Mouse (Mus musculus) gastrocnemius, adult 18-20 months (tissue): ENCODE data around the gene Fermt3. TPM values are rescaled to one million over a fixed set of nuclear protein-coding genes. Genes with fewer than 3 reads are reported as not detected.

Experiments
- DNase-seq: peaks from one replicate; pipeline ENCODE4 v3.0.0; 2021; ENCODE audit warnings: low spot score
- total RNA-seq, 2 experiments: library from RNA; stranded (reverse); gene quantifications; 2 replicates each; pipeline ENCODE4 v1.2.3; 2021

The Fermt3 gene
- total RNA-seq, 2 experiments from 2014 or later, result 0.64 to 0.93 TPM

DNA sequence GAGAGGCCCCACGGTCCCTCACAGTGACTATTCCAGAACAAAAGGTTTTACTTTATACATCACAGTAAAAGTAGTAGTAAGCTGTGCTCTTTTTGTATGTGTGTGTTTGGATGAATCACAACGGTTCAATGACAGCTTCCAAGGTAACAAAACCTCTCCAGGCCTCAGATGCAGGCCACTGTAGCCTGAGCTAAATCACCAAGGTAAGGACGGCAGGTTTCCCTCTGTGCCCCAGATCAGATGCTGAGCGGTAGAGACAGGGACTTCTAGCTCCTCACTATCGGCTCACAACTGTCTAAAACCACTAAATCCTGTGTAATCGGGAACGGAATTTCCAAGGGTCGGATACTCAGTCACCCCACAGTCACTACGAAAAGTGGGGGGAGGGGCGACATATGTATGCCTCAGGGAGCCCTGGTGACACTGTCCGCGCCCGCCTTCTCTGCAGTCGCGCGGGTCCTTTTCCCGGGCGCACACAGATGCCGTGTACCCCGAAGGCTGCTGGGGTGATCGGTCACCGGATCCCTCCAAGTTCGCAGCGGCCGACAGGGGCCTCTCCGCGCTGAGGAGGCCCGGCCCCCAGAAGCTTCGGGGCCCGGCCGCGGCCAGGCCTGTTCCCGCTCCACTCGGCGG, 19.9 kb upstream of the Fermt3 start:
- DNase-seq, result peak; percentile 36

DNA sequence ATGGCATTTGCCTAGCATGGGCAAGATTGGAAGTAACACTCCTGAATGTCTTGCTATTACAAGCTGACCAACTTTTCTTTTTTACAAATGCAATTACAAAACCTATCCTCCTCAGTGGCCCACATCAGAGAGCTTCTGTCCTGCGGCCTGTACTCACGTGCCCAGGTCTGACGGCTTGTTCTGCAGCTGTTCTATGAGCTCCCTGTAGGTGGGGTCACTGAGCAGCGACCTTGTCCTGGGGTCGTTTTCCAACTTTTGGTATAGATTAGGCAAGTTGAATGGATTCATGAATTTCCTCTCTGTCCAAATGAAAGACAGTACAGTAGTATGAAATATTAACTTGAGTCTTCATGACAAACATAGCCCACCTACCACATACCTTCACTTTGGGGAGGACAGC, 14.7 kb upstream of the Fermt3 start:
- no peak for DNase-seq

DNA sequence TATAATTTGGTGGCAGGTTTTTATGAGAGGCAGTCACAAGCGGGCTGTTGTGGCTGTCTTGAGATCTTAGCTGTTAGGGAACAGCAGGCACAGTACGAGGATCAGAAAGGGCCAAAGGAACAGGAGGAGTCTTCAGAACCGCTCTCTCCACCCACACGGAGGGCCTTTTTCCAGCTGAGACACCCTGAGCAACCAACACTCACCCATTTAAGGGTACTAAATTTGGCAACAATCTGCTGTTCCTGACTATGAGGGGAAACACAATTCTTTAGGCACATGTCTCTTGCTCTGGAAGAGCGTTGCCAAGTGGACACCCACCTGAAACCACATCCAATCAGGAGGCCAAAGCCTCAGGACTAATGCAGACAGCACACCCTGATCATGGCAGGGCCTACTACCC, 10.3 kb upstream of the Fermt3 start:
- DNase-seq, result no peak

DNA sequence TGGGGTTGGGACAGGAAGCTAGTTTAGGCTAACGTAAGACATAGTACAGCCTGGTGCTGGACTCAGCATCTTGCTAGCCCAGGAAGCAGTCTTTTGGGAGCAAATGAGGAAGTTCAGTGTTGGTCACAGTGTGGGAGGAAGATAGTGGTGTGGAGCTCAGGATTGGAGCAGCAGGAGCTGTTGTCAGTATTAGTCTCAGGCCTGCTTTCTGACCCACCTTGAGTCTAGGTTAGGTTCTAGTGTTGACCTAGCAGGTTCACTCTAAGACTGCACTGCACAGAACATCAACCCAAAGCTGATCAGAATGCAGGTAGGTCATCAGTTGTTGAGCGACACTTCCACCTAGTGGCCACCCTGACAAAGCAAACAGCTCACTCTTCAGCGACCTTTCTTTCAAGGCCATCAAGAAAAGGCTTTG, 964 bp upstream of the Fermt3 start:
- DNase-seq, result peak; percentile 39

DNA sequence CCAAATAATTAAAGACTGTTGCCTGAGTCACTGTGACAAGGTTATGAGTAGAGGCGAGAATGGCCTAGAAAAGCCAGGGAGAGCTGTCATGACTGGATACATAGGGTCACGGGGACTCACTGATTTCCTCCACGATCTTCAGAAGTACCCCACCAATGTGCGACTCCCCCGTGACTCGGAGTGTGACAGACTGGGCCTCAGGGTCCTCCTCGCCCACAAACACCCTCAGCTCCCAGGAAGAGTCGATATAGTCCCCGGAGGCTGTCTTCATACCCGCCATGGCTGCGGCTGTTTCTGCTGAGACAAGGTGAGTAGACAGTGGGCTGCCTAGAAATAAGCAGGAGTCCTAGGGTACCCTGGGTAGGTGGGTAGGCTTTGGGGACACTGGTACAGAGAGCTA, 723 bp downstream of the Fermt3 start:
- no peak for DNase-seq

DNA sequence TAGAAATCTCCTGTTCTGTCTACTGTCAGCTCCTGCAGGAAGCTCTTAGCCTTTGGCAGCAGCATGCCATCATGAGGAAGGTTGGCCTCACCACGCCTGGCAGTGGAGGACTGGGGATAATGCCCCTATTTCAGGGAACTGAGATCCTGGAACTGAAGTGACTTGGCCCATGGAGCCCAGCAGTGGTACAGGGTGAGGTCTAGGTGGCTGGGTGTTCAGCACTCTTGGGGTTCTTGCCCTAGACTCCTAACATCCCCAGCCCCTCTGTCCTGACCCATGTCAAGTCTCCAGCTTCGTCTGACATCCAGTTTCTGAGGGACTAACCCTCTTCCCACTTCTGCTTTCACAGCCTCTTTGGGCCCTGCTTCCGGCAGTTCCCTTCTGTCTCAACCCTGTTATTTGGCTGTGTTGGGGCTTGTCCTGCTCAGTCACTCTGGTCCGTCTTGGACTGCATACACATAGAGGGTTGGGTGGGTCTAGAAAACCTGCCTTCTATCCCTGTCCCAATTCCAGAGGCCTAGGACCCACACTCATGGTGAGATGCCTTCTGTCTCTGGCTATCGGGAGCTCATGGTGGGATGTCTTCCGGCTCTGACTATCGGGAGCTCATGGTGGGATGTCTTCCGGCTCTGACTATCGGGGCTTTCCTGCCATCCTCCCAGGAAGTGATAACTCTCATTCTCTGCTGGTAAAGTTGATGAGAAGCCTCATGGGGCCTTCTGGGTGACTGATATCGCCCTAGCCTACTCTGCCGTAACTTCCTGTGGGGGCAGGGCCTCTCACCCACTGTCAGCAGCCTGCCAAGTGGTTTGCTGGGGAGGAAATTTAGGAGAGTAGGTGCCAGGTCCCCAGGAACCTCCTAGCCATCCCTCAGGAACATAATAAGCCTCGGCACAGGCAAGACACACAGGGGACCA, 1.5 kb downstream of the Fermt3 start:
- no peak for DNase-seq

DNA sequence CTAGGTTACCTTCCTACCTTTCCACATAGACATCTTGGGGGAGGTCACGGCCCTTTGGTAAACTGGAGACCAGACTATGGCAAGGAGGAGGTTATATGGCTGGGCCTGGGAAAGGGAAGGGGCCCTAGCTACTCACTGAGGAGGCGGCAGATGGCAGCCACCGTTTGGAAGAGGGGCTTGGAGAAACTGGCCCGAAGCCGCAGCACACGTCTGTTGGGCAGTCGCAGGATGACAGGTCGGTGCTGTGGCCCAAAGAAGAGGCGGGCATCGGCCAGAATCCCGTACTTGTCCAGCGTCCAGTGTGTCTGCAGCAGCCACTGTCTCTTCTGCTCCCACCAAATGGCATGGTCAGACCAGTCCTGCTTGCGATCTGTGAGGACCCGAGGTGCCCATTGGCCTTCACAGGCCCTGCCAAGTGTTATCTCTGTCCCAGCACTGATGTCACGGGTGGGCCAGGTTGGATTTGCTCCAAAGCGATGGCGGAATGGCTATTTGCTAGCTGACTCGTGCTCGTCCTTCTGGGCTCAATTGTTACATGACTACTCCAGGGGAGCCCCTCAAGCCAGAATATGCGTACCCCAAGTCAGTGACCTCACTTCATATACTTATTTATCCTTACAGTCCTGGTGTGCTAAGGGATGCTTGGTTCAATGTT, 4.7 kb downstream of the Fermt3 start:
- no peak for DNase-seq

DNA sequence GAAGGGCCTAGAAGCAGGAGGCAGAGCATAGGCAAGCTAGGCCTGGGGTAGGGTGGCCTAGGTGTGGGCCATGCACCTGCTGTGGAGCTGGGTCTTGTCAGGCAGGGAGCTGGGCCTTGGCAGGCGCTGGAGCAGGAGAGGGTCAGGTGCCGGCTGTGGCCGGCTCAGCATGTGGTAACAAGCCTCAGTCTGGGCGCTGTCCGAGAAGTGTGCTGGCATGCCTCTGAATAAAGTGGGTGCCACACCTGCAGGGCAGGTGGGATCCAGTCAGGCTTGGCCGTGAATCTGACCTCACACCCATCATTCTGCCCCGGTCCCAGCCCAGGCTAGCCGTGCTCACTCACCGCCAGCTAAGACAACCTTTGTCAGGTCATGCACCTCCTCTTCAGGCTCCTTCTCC, 5.3 kb downstream of the Fermt3 start:
- no peak for DNase-seq

DNA sequence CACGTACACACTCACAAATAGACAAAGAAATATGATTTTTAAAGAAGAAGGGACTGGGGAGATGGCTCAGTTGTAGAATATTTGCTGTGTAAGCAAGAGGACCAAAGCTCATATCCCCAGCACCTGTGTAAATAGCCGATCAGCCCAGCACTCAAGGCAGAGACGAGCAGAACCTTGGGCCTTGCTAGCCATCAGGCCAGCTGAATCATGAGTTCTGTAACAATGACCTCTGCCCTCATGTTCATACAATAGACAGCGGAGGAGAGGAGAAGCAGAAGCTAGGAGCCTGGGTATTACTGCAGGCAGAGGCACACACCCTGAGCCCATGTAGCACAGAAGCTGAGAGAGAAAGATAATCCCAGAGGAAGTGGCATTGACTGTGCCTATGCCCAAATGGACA, 6.8 kb downstream of the Fermt3 start:
- DNase-seq, result no peak

DNA sequence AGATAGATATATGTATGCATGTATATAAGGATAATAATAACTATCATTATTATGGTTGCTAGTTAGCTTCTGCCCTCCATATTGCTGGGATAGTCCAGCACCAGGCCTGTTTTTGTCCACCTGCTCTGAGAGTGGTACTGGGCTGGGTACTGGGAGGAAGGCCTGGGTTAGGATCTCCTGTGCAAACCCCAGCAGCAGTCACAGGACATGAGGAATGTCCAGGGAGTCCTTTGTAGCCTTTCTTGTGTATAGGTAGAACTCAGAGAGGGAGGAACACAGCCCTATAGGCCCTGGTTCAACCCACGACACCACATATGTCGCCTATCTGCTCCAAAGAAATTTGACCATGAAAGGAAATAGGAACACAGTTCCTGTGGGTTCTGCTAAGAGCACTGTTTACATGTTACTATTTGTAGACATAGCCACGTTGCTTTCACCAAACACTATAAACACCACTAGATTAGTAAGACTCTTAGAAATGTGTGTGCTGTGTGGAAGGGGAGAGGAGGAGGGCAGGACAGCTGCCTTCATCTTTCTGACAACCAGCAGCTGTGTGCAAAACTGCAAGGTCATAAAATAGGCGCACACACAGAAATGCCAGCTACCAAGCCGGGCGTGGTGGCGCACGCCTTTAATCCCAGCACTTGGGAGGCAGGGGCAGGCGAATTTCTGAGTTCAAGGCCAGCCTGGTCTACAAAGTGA, 12.2 kb downstream of the Fermt3 start:
- DNase-seq, result no peak

DNA sequence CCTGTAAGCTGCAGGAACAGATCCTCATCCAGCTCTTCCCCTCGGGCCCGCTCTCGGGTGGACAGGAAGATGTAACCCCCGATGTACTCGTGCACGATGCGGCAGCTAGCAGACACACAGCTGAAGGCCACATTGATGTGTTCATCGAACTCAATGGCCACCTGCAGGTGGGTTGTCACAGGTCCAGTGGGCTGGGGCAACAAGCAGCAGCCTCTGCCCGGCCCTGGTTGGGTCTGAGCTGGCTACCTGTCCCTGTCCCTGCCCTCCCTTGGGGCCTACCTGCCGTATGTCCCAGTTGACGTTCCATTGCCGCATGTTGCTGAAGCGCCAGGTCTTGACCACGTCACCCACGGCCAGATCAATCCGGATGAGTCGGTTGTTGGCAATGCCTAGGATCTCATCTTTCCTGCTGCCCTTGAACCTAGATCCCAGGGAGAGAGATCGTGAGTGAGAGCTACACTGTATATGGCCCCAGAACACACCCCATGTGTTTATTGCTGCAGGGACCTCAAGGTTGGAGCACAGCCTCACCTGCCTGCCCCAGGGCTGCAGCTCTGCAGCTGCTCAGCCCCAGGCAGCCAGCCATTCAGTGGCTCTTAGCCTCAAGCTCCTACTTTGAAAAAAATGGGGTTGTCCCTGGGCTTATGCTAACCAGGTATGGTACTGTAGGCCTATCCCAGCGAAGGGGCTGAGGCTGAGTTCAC, 19.8 kb downstream of the Fermt3 start:
- no peak for DNase-seq

DNA sequence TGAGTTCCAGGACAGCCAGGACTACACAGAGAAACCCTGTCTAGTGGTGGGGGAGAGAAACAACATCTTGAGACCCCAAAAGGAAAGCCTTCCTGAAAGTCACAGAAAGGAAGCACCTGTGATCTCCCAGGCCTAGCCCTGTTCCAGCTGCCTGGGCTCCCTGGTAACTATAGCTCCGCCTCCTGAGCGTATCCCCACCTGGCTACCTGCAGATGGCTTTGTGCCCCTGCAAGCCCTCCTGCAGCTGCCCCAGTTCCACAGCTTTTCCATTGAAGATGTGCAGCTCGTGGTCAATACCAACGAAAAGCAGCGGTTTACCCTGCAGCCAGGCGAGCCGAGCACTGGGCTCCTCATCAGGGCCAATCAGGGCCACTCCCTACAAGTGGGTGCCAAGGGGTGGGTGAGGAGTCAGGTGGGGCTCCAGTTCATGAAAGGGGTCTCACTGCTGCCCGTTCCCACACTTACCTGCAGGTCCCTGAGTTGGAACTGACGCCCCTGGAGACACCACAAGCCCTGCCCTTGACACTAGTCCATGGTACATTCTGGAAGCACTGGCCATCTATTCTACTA, 21.5 kb downstream of the Fermt3 start:
- DNase-seq, result no peak

DNA sequence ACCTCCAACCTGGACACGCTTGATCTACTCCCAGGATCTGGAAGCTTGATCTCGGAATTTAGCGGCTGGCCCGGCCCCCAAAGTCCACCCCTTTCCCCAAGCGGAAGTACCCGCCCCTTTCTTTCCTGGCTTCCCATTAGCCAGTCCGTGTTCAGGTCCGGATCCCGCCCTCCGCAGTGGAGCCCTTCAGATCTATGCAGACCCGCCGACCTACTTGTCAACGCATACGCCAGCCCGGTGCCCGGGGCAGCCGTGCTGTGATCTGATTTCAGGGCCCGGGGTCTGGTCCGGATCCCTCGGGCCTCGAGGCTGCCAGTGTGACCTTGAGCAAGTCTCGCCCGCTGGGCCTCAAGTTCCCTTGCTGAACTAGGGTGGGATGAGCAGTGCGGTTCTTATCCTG, 23.3 kb downstream of the Fermt3 start, which contains the start of the genes Nudt22 and Trpt1:
Gene Nudt22 (minus strand): TSS at position 112 of the 400 bp plus-strand sequence.
Gene Trpt1 (plus strand): TSS at position 126 of the 400 bp plus-strand sequence.
- DNase-seq, result peak; percentile 90

DNA sequence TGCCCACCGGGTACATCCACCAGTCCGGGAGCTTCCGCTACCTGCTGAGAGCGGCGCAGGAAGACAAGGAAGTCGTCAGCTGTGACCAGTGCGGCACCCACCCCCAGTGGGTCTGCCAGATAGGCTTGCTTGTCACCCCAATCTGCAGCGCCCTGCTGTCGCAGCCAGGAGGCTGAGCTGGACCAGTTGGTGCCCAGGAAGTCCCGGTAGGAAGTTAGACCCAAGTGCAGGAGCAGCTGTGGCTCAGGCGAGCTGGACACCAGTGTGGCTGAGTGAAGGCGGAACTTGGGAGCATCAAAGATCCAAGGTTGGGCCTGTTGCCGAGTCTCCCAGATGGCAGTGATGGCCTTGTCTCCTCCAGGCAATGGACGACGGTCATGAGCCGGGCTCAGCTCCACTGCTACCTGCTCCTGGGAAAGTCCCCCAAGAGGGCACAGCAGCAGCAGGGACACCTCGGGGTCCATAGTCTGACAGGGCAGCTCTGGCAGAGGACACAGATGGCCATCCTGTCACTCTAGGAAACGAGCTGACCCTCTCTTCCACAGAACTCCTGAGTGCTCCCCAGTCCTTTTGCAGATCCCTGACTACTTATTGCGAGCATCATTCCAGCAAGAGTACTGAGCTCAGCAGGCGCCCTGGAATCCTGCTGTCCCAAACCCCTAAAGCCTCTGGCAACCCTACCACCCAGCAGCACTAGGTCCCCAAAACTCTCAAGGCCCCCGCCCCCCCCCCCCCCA, 23.8 kb downstream of the Fermt3 start:
- no peak for DNase-seq

DNA sequence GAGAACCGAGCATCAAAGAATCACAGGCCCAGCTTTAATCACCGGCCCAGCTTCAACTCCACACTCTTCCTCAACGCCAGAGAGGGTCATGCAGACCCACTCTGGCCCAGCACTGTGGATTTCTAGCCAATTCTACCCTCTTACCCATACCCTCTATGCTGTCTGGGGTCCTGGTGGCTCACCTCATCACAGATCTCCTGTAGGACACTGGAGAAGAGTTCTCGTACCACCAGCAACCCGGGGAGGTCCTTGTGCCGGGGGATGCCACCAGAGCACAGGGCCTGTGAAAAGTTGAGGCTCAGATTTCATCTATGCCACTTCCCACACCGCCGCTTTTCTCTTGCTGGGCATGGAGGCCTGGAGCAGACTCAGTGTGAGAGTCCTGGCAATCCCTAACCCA, 24.8 kb downstream of the Fermt3 start:
- no peak for DNase-seq

DNA sequence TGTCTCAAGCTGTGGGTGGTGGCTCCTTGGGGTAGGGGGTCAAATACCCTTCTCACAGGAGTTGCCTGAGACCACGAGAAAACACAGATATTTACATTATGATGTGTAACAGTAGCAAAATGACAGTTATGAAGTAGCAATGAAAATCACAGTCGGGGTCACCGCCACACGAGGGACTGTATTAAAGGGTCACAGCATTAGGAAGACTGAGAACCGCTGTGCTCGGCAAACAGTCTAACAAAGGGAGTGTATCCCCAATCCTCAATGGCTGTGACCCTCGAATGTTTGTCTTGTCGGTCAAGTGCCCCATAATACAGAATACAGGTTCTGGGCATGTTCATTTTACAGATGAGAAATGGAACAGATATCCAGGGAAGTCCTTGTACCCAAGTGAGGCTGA, 25.3 kb downstream of the Fermt3 start:
- DNase-seq, result no peak

DNA sequence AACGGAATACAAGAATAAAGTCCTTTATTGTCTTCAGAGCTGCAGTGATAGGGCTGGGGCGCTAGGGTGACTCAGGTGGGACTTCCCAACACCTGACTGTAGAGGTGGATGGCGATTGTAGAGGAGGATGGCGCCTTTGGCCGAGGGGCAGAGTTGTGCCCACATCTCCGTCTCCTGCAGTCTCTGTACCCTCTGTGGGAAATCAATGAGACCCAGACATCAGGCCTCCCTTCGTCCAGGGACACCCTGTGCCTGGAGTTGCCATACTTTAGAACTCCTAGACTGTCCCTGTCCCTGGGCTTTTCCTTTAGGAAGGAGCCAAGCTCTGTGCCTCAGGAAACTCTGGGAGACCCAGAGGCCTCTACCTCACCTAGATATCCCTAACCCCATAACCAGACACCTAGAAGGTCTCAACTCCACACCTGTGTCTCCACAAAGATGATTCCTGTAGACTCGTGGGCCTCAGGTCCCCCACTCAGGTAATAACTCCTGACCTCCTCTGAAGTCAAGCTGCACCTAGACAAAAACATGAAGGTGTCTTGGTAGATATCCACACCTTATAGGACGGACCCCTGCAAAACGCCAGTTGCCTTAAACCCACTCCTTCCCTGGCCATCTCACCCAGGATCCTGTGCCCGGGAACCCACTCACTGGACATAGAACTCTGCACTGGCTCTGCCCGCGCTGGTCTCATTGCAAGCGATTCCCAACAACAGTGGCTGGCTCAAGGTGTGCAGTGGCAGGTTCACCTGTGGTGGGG, 26.1 kb downstream of the Fermt3 start:
- no peak for DNase-seq

DNA sequence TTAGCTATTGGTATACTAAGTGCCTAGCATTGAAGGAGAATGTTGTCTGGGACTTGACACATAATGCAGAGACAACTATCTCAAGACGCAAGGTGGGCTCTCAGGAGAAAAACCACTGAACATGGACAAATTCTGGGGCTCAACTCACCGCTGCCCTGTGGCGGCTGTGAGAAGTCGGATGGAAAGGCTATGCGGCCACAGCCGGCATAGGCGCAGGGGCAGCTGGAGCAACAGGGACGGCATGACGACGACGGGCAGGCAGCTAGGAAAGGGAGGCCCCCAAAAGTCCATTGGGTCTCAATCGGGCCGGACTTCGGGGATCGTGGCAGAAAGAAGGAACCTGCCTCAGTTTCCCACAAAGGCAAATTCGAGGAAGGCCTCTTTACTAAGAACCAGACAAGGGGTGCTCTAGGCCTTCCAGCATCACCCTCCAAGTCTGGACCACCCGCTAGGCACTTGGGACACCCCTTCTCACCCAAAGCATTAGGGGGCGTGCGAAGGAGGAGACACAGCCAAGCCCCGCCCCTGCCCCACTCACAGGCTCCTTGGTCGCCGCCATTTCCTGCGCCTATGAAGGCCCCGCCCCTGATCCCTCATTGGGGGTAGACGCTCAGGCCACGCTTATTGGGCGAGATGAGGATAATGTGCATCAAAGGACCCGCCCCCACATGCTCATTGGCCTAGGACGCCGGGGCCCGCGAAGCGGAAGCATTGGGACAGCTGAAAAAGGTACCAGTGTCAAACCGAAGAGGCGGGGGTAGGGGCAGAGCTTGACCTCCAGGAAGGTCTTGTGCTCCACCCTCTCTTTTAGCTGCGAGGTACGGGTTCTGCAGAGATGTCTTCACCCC, 27.0 kb downstream of the Fermt3 start, which contains the start of gene Dnajc4:
Gene Dnajc4 (minus strand): TSS at position 562 of the 848 bp plus-strand sequence.
- peak; percentile 97 for DNase-seq
